23 mouse cellular contexts compared by ENCODE assay signal in the genomic region with DNA sequence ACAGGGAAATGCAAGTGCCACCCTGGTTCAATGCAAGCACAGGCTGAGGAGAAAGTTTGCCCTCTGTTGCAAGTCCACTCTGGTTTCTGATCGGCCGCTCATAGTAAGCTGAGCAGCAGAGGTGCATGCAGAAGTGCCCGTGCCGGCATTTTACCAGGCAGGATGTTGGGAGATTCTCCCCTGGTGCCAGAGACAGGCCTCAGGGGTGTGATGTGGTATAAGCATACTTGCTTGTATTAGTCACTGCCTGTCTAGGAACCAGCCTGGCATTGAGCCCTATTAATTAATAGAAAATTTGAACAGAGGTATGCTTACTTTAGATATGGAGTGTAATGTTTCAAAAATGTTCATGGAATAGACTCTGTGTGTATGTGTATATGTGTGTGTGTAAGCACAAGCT.
"Had no signal": no experiment of that assay in that cellular context is flagged by ENCODE, and none has a peak within 500 bp of the region (broad histone marks: within the 10 kb centered on the region; RNA-seq: fewer than 3 reads in every experiment).

No protein-coding gene starts in this region.

- H3K9ac ChIP-seq: heart, embryonic 13.5 days; heart, embryonic 15.5 days; hindbrain, embryonic 13.5 days; hindbrain, embryonic 15.5 days; intestine, embryonic 15.5 days; limb, embryonic 12.5 days; liver, embryonic 13.5 days had no signal

- H3K27ac ChIP-seq: gastrocnemius, adult 2 months; heart, adult 2 months; heart, embryonic 13.5 days; heart, embryonic 15.5 days; hindbrain, embryonic 15.5 days; intestine, embryonic 15.5 days; layer of hippocampus, adult 2 months; left cerebral cortex, adult 2 months; limb, embryonic 10.5 days; limb, embryonic 12.5 days; liver, embryonic 13.5 days had no signal

- H3K36me3 ChIP-seq: heart, embryonic 13.5 days; heart, embryonic 15.5 days; hindbrain, embryonic 13.5 days; hindbrain, embryonic 15.5 days; intestine, embryonic 15.5 days; limb, embryonic 10.5 days; liver, embryonic 13.5 days had no signal

- H3K4me2 ChIP-seq: heart, embryonic 11.5 days; heart, embryonic 13.5 days; heart, embryonic 15.5 days; hindbrain, embryonic 13.5 days; hindbrain, embryonic 15.5 days; intestine, embryonic 15.5 days; limb, embryonic 12.5 days; liver, embryonic 11.5 days; liver, embryonic 13.5 days had no signal

- H3K4me3 ChIP-seq: gastrocnemius, adult 2 months; heart, adult 2 months; heart, embryonic 13.5 days; heart, embryonic 15.5 days; hindbrain, embryonic 13.5 days; hindbrain, embryonic 15.5 days; intestine, embryonic 15.5 days; layer of hippocampus, adult 2 months; left cerebral cortex, adult 2 months; limb, embryonic 10.5 days; limb, embryonic 12.5 days; liver, embryonic 13.5 days had no signal

- H3K9me3 ChIP-seq: heart, embryonic 13.5 days; heart, embryonic 15.5 days; hindbrain, embryonic 13.5 days; hindbrain, embryonic 15.5 days; intestine, embryonic 15.5 days; limb, embryonic 10.5 days; limb, embryonic 12.5 days; liver, embryonic 13.5 days had no signal

- ATAC-seq: inflammation-experienced regulatory T-cells, adult 6 months; intestine, embryonic 15.5 days; intestine, postnatal 0 days had no signal

- H3K27me3 ChIP-seq: heart, embryonic 13.5 days; heart, embryonic 15.5 days; hindbrain, embryonic 13.5 days; hindbrain, embryonic 15.5 days; intestine, embryonic 15.5 days; limb, embryonic 12.5 days; liver, embryonic 13.5 days had no signal

- DNase-seq: gastrocnemius, adult 2 months; gastrocnemius, postnatal 10 days; gastrocnemius, postnatal 36 days; heart, adult 11 months; heart, adult 2 months; heart, postnatal 14 days; heart, postnatal 36 days; kidney, adult 18-20 months; liver; liver, embryonic 13.5 days had no signal

- H3K4me1 ChIP-seq: heart, embryonic 13.5 days; heart, embryonic 15.5 days; intestine, embryonic 15.5 days; liver, embryonic 13.5 days had no signal
